Mouse (Mus musculus) kidney, embryonic 14.5 days (tissue): ENCODE measurements around the gene Rara. TPM values are rescaled to one million over a fixed set of nuclear protein-coding genes. Genes with fewer than 3 reads are reported as not detected.

Experiments
- ATAC-seq: fragments of 200-750 bp; cut with Nextera tagmentation; 2 replicates; pipeline ENCODE4 v1.8.0; 2017; ENCODE audit warnings: moderate number of reproducible peaks, mild to moderate bottlenecking, moderate TSS enrichment, moderate library complexity; ENCODE audit not compliant: low FRiP score, low TSS enrichment
- H3K27ac ChIP-seq: fragments of 300-500 bp; sonication (generic); 2 replicates; pipeline ENCODE4 v1.5.1; 2014; ENCODE audit warnings: low read depth, mild to moderate bottlenecking, low read length, moderate library complexity, mixed read lengths
- H3K27me3 ChIP-seq: fragments of 300-500 bp; sonication (generic); 2 replicates; pipeline ENCODE4 v1.6.1; 2014; ENCODE audit warnings: mild to moderate bottlenecking, low read length; ENCODE audit not compliant: control insufficient read depth, insufficient read depth
- H3K36me3 ChIP-seq: fragments of 300-500 bp; sonication (generic); 2 replicates; pipeline ENCODE4 v1.6.1; 2014; ENCODE audit warnings: low read length, mixed read lengths; ENCODE audit not compliant: control insufficient read depth, insufficient read depth
- H3K4me1 ChIP-seq: fragments of 300-500 bp; sonication (generic); 2 replicates; pipeline ENCODE4 v1.6.1; 2014; ENCODE audit warnings: low read length, mixed read lengths; ENCODE audit not compliant: control insufficient read depth, insufficient read depth
- H3K4me2 ChIP-seq: fragments of 300-500 bp; sonication (generic); replicated peaks from 2 replicates; pipeline ENCODE4 v1.6.1; 2014; ENCODE audit warnings: low read depth, mild to moderate bottlenecking, low read length
- H3K4me3 ChIP-seq: fragments of 300-500 bp; sonication (generic); 2 replicates; pipeline ENCODE4 v1.5.1; 2014; ENCODE audit warnings: mild to moderate bottlenecking, low read length
- H3K9ac ChIP-seq: fragments of 300-500 bp; sonication (generic); 2 replicates; pipeline ENCODE4 v1.6.1; 2014; ENCODE audit warnings: low read depth, mild to moderate bottlenecking, low read length, moderate library complexity
- H3K9me3 ChIP-seq: fragments of 300-500 bp; sonication (generic); 2 replicates; pipeline ENCODE4 v1.6.1; 2016; ENCODE audit warnings: low read length; ENCODE audit not compliant: control insufficient read depth
- WGBS: fragments of 180-500 bp; shearing (Covaris S2); extraction: QIAGEN DNeasy Blood & Tissue Kit; methylation state at CpG from one replicate; pipeline ENCODE4 v1.1.7; 2014; 5-methylcytosine and 5-hydroxymethylcytosine counted together
- polyA plus RNA-seq: library from polyadenylated mRNA; unstranded; fragments of >200 nt; fragmentation: Nextera tagmentation; extraction: Ambion mirVana; gene quantifications from 2 replicates; pipeline ENCODE4 v1.2.1, GENCODE M21; 2014

The Rara gene
- 27.7 and 36.7 TPM in 2 replicates for polyA plus RNA-seq

DNA sequence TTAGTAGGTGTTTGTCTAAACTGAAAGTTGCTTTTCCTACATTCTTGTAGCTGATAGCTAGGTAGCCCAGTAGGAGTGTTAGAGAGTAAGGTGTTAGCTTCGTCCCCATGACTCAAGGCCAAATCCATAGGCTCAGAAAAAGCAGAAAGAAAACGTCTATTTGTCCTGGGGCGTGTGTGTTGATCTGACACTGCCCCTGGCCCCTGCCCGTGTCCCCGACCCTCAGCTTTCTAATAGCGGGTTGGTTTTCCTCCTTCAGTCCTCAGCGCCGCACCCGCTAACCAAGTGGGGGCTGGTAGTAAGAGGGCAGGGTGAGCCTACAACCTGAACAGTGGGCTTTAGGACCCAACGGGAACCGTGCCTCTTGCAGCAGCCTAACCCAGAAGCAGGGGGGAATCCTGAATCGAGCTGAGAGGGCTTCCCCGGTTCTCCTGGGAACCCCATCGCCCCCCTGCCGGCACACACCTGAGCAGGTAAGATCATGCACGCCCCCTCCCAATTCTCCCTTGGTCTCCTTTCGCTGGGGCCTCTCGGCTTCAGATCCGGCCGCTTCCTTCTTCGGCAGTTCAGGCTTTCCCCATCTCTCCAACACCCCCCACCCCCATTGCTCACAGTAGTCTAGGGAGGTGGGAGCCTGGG is at the start of gene Rara:
Rara (plus strand) TSS at position 381 of the 639 bp plus-strand sequence.
- 7% methylated on average over 21 of the region's 21 CpGs for WGBS
- H3K4me2 ChIP-seq = peak within 1 kb of the TSS; percentile 54
- H3K4me1 ChIP-seq = peaks cover 87% of the 10 kb centered on the region
- peak within 1 kb of the TSS; percentile 69 for H3K27ac ChIP-seq
- peak within 1 kb of the TSS; percentile 59 for H3K4me3 ChIP-seq
- no peaks in the 10 kb centered on the region for H3K36me3 ChIP-seq
- H3K27me3 ChIP-seq = no peaks in the 10 kb centered on the region
- H3K9me3 ChIP-seq = no peaks in the 10 kb centered on the region
- H3K9ac ChIP-seq = peak within 1 kb of the TSS; percentile 78
- no peak for ATAC-seq

DNA sequence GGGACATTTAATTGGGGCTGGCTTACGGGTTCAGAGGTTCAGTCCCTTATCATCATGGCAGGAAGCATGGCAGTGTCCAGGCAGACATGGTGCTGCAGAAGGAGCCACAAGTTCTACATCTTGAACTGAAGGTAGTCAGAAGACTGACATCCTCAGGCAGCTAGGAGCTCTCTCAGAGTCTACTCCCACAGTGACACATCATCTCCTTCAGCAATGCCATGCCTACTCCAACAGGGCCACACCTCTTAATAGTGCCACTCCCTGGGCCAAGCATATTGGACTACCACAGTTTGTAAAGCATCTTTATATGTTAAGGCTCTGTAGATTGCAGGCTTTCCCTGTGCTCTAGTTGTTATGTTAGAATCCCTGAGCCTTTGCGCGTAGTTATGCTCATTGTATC is 39.9 kb upstream of the Rara start:
- Histone ChIP-seq H3K27me3 (no peaks in the 10 kb centered on the region), H3K9me3 (no peaks in the 10 kb centered on the region), H3K27ac (no peak overlapping the region), H3K4me1 (no peaks in the 10 kb centered on the region), H3K36me3 (peaks cover 67% of the 10 kb centered on the region), H3K4me3 (no peak overlapping the region), H3K9ac (no peak overlapping the region), H3K4me2 (no peak overlapping the region)
- WGBS = 94% methylated on average over 3 of the region's 3 CpGs
- ATAC-seq = no peak

DNA sequence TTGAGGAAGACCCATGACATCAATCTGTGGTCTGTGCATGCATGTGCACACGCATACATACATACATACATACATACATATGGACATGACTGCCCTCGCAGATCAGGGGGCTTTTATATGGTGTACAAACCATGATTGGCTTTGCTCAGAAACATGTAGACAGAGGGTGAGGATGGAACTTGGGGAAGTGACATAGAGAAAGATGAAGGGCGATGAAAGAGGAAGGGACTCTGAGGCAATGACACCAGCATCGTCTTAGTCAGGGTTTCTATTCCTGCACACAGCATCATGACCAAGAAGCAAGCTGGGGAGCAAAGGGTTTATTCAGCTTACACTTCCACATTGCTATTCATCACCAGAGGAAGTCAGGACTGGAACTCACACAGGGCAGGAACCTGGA is 38.5 kb upstream of the Rara start:
- Histone ChIP-seq H3K36me3 (peaks cover 80% of the 10 kb centered on the region), H3K9me3 (no peaks in the 10 kb centered on the region), H3K27me3 (no peaks in the 10 kb centered on the region), H3K27ac (no peak overlapping the region), H3K4me3 (no peak overlapping the region), H3K9ac (no peak overlapping the region), H3K4me2 (no peak overlapping the region), H3K4me1 (no peaks in the 10 kb centered on the region)
- 95% methylated on average over 4 of the region's 4 CpGs for WGBS
- ATAC-seq = no peak

DNA sequence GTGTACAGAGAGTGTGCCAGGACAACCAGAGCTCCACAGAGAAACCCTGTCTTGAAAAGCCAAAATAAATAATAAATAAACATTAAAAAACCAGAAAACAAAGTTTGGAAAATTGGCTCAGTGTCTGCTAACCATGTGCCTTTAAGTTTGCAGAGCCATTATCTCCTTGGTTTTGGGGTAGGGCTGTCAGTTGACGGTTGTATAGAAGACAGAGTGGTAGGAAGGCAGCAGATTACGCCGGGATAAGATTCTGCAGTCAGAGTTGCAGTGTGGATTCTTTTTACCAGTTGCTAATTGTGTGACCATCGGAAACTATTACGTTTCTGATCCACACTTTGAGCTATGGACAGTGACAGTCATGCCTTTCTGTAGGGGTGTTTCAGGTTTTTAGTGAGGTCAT is 37.6 kb upstream of the Rara start:
- no peak overlapping the region for H3K4me3 ChIP-seq
- no peak for ATAC-seq
- H3K9ac ChIP-seq = no peak overlapping the region
- H3K36me3 ChIP-seq = peaks cover 84% of the 10 kb centered on the region
- 95% methylated on average over 5 of the region's 5 CpGs for WGBS
- no peaks in the 10 kb centered on the region for H3K27me3 ChIP-seq
- H3K4me2 ChIP-seq = no peak overlapping the region
- H3K27ac ChIP-seq = no peak overlapping the region
- no peaks in the 10 kb centered on the region for H3K9me3 ChIP-seq
- no peaks in the 10 kb centered on the region for H3K4me1 ChIP-seq

DNA sequence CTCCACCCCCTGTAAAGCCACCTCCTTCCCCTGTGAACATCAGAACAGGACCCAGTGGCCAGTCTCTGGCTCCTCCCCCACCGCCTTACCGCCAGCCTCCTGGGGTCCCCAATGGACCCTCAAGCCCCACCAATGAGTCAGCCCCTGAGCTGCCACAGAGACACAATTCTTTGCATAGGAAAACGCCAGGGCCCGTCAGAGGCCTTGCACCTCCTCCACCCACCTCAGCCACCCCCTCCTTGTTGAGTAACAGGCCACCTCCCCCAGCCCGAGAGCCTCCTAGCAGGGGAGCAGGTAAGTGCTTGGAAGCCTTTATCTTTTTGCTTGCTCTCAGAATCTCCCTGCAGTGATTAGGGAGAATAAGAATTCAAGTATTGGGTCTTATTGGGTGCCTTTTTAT is 35.2 kb upstream of the Rara start:
- Histone ChIP-seq H3K4me3 (no peak overlapping the region), H3K36me3 (peaks cover 88% of the 10 kb centered on the region), H3K27ac (no peak overlapping the region), H3K27me3 (no peaks in the 10 kb centered on the region), H3K4me1 (no peaks in the 10 kb centered on the region), H3K9ac (no peak overlapping the region), H3K9me3 (no peaks in the 10 kb centered on the region), H3K4me2 (no peak overlapping the region)
- 66% methylated on average over 5 of the region's 5 CpGs for WGBS
- ATAC-seq = peak; percentile 20; the same call in 1 of the 2 replicates

DNA sequence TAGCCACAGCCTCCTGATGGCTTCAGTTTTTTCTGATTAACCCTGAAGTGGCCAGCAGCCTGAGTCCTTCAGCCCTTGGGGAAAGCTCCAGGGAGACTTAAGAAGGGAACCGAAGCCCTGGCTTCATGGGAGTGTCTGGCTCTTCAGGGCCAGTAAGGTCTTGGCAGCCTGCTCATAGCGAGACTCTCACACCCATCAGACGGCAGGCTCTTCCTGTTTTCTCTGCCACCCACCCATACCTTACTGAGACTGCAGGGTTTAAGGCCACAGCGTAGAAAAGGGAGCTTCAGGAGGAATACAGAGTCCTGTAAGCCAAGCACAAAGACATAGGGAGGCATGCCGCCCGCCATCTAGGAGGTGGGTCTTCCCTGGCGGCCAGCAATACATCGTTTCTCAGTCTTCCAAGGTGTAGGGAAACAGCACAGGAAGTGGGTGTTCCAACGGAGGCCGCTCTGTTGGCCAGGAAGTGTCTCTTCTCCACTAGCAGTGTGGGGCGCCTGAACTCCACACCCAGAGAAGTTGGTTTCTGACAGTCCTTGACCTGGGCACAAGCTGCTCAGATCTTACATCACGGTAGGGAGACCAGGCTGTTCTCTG is 27.0 kb upstream of the Rara start:
- no peaks in the 10 kb centered on the region for H3K9me3 ChIP-seq
- H3K27ac ChIP-seq = no peak overlapping the region
- H3K9ac ChIP-seq = no peak overlapping the region
- no peak for ATAC-seq
- H3K4me2 ChIP-seq = no peak overlapping the region
- H3K36me3 ChIP-seq = peaks cover 57% of the 10 kb centered on the region
- peaks cover 15% of the 10 kb centered on the region for H3K4me1 ChIP-seq
- no peaks in the 10 kb centered on the region for H3K27me3 ChIP-seq
- no peak overlapping the region for H3K4me3 ChIP-seq
- 78% methylated on average over 12 of the region's 12 CpGs for WGBS

DNA sequence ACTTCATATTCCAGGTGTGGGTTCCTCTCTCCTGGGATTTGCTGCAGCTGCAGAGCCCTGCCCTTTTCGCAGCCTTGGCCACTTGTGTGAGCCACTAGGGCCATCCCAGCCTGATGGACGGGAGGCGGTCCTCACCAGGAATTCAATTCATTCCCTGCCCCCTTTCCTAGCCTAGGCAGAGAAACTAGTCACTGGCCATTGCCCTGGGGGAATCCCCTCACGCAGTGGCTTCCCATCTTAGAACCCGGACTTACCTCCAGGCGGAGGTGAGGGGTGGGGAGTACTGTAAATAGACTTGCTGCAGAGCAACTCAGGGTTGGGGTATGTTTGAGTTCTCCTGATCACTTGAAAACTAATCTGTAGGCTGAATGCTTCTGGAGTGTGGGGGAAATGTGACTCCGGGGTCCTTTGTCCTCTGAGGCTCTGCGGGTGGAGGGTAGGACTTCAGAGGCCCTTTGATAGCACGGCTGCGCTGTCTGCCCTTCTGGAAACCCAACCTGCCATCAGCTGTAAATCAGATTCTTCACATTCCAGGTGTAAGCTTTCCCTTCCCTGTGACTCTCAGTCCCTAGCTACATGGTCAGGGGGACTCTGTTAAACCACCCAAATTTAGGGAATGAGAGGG is 24.9 kb upstream of the Rara start:
- Histone ChIP-seq H3K9ac (no peak overlapping the region), H3K36me3 (peaks cover 36% of the 10 kb centered on the region), H3K9me3 (no peaks in the 10 kb centered on the region), H3K4me2 (0 out of 2 replicates have a peak overlapping the region, but pooled peaks have one; percentile 2), H3K4me3 (no peak overlapping the region), H3K27me3 (no peaks in the 10 kb centered on the region), H3K27ac (peak overlapping the region; percentile 79), H3K4me1 (peaks cover 20% of the 10 kb centered on the region)
- peak; percentile 13; the same call in 1 of the 2 replicates for ATAC-seq
- WGBS = 9% methylated on average over 10 of the region's 10 CpGs

DNA sequence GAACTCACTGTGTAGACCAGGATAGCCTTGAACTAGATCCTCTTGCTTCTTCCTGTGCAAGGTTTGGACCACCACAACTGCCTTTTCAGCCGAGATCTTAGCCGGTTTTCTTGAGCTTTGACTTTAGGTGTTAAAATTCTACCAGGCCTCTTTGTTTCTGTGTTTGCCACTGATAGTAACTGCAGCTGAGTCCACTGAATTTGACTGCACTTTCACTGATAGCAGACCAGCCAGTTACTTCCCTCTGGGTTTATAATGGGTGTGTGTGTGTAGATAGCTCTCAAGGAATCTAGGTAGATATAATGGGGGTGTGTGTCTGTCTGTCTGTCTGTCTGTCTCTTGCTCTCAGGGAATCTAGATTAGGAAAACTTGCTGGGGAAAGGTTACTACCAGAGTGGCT is 23.0 kb upstream of the Rara start:
- H3K27me3 ChIP-seq = no peaks in the 10 kb centered on the region
- no peak overlapping the region for H3K9ac ChIP-seq
- peaks cover 23% of the 10 kb centered on the region for H3K36me3 ChIP-seq
- H3K4me3 ChIP-seq = no peak overlapping the region
- ATAC-seq = no peak
- WGBS = 60% methylated on average over 2 of the region's 2 CpGs
- no peaks in the 10 kb centered on the region for H3K9me3 ChIP-seq
- H3K4me1 ChIP-seq = peaks cover 35% of the 10 kb centered on the region
- H3K27ac ChIP-seq = peak overlapping the region; percentile 81
- H3K4me2 ChIP-seq = no peak overlapping the region

DNA sequence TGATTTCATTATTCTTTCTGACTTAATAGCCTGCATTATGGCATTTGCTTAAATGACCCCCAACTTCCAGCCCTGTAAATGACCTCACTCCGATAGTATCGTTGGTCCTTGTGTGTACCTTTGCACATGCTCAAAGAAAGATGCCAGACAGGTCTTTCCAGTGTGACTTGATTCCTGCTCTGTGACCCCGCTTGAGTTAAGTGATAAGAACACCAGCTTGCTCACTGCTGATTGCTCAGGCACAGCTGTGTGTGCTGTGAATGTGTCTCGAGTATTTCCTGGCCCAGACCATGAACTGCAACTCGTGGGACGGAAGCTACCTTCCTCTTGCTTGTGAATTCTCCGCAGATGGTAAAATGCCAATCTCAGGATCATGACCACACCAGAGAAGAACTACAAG is 22.6 kb upstream of the Rara start:
- H3K9me3 ChIP-seq = no peaks in the 10 kb centered on the region
- no peaks in the 10 kb centered on the region for H3K27me3 ChIP-seq
- peak overlapping the region; percentile 81 for H3K27ac ChIP-seq
- no peak overlapping the region for H3K9ac ChIP-seq
- no peak overlapping the region for H3K4me2 ChIP-seq
- 61% methylated on average over 7 of the region's 7 CpGs for WGBS
- H3K36me3 ChIP-seq = peaks cover 22% of the 10 kb centered on the region
- ATAC-seq = no peak
- no peak overlapping the region for H3K4me3 ChIP-seq
- peaks cover 35% of the 10 kb centered on the region for H3K4me1 ChIP-seq
